Mouse (Mus musculus): ENCODE measurements around the gene Cep162. TPM values are rescaled to one million over a fixed set of nuclear protein-coding genes. Genes with fewer than 3 reads are reported as not detected.
A peak's percentile ranks its signal among the peaks of the same experiment; 100 is the strongest.

Gene Cep162
- polyA plus RNA-seq, 1 experiment from 2014 or later, result 13.7 TPM

DNA sequence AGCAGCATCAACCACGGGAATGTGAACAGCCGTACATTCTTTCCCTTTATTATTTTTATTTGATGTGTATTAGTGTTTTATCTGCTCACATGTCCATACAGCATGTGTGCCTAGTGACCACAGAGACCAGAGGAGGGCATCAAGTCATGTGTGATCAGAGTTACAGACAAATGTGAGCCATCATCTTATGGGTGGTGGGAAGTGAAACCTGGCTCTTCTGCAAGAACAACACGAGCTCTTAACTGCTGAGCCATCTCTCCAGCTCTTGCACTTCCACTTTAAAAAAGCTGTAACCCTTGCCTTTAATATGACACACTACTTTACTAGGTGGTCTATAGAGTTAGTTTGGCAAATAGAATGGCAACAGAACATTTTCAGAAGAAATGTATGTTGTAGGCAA, 83.8 kb downstream of the Cep162 start:
- no peak overlapping the region for H3K4me3 ChIP-seq (ENCODE audit: low read depth, low read length)
- DNase-seq (ENCODE audit: low spot score) (no peak), ATAC-seq (ENCODE audit: low FRiP score) (no peak)
- 91% methylated on average over 3 of the region's 3 CpGs for WGBS
- no peak overlapping the region for H3K9ac ChIP-seq (ENCODE audit: low read depth, low read length)
- no peaks in the 10 kb centered on the region for H3K4me1 ChIP-seq (replicated peaks; ENCODE audit: control insufficient read depth, insufficient read depth, low read length)
- H3K27me3 ChIP-seq (ENCODE audit: control insufficient read depth, insufficient read depth, low read length), result no peaks in the 10 kb centered on the region
- H3K36me3 ChIP-seq (ENCODE audit: control insufficient read depth, insufficient read depth, low read length), result no peaks in the 10 kb centered on the region
- no peak overlapping the region for H3K4me2 ChIP-seq (replicated peaks; ENCODE audit: low read depth, low read length)
- no peaks in the 10 kb centered on the region for H3K9me3 ChIP-seq (ENCODE audit: control insufficient read depth, low read length)
- H3K27ac ChIP-seq (ENCODE audit: low read depth, low read length), result no peak overlapping the region

- H3K27me3 ChIP-seq (ENCODE audit: control insufficient read depth, insufficient read depth, low read length), result no peaks in the 10 kb centered on the region
- 85% methylated on average over 3 of the region's 3 CpGs for WGBS
- H3K4me2 ChIP-seq (replicated peaks; ENCODE audit: low read depth, low read length), result no peak overlapping the region
- H3K9me3 ChIP-seq (ENCODE audit: control insufficient read depth, low read length), result no peaks in the 10 kb centered on the region
- no peaks in the 10 kb centered on the region for H3K4me1 ChIP-seq (replicated peaks; ENCODE audit: control insufficient read depth, insufficient read depth, low read length)
- DNase-seq (ENCODE audit: low spot score) (no peak), ATAC-seq (ENCODE audit: low FRiP score) (no peak)
- H3K9ac ChIP-seq (ENCODE audit: low read depth, low read length), result no peak overlapping the region
- H3K27ac ChIP-seq (ENCODE audit: low read depth, low read length), result no peak overlapping the region
- H3K4me3 ChIP-seq (ENCODE audit: low read depth, low read length), result no peak overlapping the region
- no peaks in the 10 kb centered on the region for H3K36me3 ChIP-seq (ENCODE audit: control insufficient read depth, insufficient read depth, low read length)
These were observed 84.4 kb downstream of the Cep162 start for GRCm38 (mm10) chr9:87170891-87171290.

DNA sequence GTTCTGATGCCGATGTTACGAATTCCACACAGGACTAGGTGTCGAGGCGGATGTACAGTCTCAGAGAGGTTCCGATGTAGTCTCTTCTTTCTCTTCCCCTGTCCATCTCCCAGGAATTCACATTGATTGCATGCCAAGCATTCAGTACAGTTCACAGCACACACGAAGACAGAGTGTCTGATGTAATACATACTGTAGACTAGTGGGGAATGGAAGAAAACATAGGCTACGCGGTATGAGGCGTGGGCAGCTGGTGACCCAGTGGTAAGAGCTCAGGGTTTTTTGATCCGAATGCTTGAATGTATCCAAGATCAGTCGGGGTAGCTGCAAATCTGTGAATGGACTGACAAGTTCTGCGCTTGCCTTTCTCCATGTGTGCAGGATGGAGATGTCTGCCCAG, 86.2 kb downstream of the Cep162 start:
- no peak for DNase-seq (ENCODE audit: low spot score)
- H3K4me3 ChIP-seq (ENCODE audit: low read depth, low read length), result no peak overlapping the region
- H3K27me3 ChIP-seq (ENCODE audit: control insufficient read depth, insufficient read depth, low read length), result no peaks in the 10 kb centered on the region
- H3K9me3 ChIP-seq (ENCODE audit: control insufficient read depth, low read length), result no peaks in the 10 kb centered on the region
- no peaks in the 10 kb centered on the region for H3K4me1 ChIP-seq (replicated peaks; ENCODE audit: control insufficient read depth, insufficient read depth, low read length)
- ATAC-seq (ENCODE audit: low FRiP score), result no peak
- no peak overlapping the region for H3K27ac ChIP-seq (ENCODE audit: low read depth, low read length)
- H3K4me2 ChIP-seq (replicated peaks; ENCODE audit: low read depth, low read length), result no peak overlapping the region
- H3K36me3 ChIP-seq (ENCODE audit: control insufficient read depth, insufficient read depth, low read length), result no peaks in the 10 kb centered on the region
- H3K9ac ChIP-seq (ENCODE audit: low read depth, low read length), result no peak overlapping the region
- 94% methylated on average over 12 of the region's 12 CpGs for WGBS

- Histone ChIP-seq H3K27ac (ENCODE audit: low read depth, low read length) (no peak overlapping the region), H3K4me3 (ENCODE audit: low read depth, low read length) (no peak overlapping the region), H3K36me3 (ENCODE audit: control insufficient read depth, insufficient read depth, low read length) (no peaks in the 10 kb centered on the region), H3K4me2 (replicated peaks; ENCODE audit: low read depth, low read length) (no peak overlapping the region), H3K9ac (ENCODE audit: low read depth, low read length) (no peak overlapping the region), H3K9me3 (ENCODE audit: control insufficient read depth, low read length) (no peaks in the 10 kb centered on the region), H3K27me3 (ENCODE audit: control insufficient read depth, insufficient read depth, low read length) (no peaks in the 10 kb centered on the region), H3K4me1 (replicated peaks; ENCODE audit: control insufficient read depth, insufficient read depth, low read length) (no peaks in the 10 kb centered on the region)
- no peak for DNase-seq (ENCODE audit: low spot score)
- ATAC-seq (ENCODE audit: low FRiP score), result no peak
- 68% methylated on average over 3 of the region's 3 CpGs for WGBS
These were observed 87.3 kb downstream of the Cep162 start for GRCm38 (mm10) chr9:87168051-87168450.

- Histone ChIP-seq H3K9me3 (ENCODE audit: control insufficient read depth, low read length) (no peaks in the 10 kb centered on the region), H3K4me3 (ENCODE audit: low read depth, low read length) (no peak overlapping the region), H3K9ac (ENCODE audit: low read depth, low read length) (no peak overlapping the region), H3K27me3 (ENCODE audit: control insufficient read depth, insufficient read depth, low read length) (no peaks in the 10 kb centered on the region), H3K4me1 (replicated peaks; ENCODE audit: control insufficient read depth, insufficient read depth, low read length) (no peaks in the 10 kb centered on the region), H3K36me3 (ENCODE audit: control insufficient read depth, insufficient read depth, low read length) (no peaks in the 10 kb centered on the region), H3K27ac (ENCODE audit: low read depth, low read length) (no peak overlapping the region), H3K4me2 (replicated peaks; ENCODE audit: low read depth, low read length) (no peak overlapping the region)
- ATAC-seq (ENCODE audit: low FRiP score) (peak; percentile 50; the same call in 1 of the 2 replicates), DNase-seq (ENCODE audit: low spot score) (no peak)
- 74% methylated on average over 9 of the region's 9 CpGs for WGBS
These were observed 88.1 kb downstream of the Cep162 start for GRCm38 (mm10) chr9:87167001-87167830.

DNA sequence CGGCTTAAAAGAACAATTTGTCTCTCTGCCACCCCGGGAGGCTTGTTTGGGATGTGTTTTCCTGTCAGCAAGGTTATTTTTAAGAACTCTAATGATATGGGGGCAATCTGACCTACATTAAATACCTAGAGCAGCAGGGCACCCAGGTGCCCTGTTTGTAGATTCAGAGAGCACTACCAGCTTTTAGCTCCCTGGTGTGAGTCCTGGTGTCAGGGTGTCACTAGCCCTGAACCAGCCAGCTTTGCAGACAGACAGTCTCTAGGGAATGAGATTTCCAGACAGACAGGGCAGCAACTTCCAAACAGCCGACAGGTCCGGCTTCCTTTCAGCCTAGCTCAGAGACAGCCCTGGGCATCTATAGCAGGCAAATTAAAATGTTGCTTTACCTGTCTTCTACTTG, 92.8 kb downstream of the Cep162 start:
- WGBS, result 80% methylated on average over 4 of the region's 4 CpGs

GRCm38 (mm10) chr9:87152641-87153325, 102.6 kb downstream of the Cep162 start:
- ATAC-seq (ENCODE audit: low FRiP score) (no peak), DNase-seq (ENCODE audit: low spot score) (no peak)
- H3K4me1 ChIP-seq (replicated peaks; ENCODE audit: control insufficient read depth, insufficient read depth, low read length), result no peaks in the 10 kb centered on the region
- no peak overlapping the region for H3K9ac ChIP-seq (ENCODE audit: low read depth, low read length)
- H3K36me3 ChIP-seq (ENCODE audit: control insufficient read depth, insufficient read depth, low read length), result no peaks in the 10 kb centered on the region
- H3K4me2 ChIP-seq (replicated peaks; ENCODE audit: low read depth, low read length), result no peak overlapping the region
- H3K4me3 ChIP-seq (ENCODE audit: low read depth, low read length), result no peak overlapping the region
- H3K27me3 ChIP-seq (ENCODE audit: control insufficient read depth, insufficient read depth, low read length), result no peaks in the 10 kb centered on the region
- no peak overlapping the region for H3K27ac ChIP-seq (ENCODE audit: low read depth, low read length)
- 95% methylated on average over 1 of the region's 1 CpGs for WGBS
- no peaks in the 10 kb centered on the region for H3K9me3 ChIP-seq (ENCODE audit: control insufficient read depth, low read length)

More for the DNA sequence above, 92.8 kb downstream of the Cep162 start:
- Histone ChIP-seq H3K4me2 (replicated peaks; ENCODE audit: low read depth, low read length) (no peak overlapping the region), H3K9me3 (ENCODE audit: control insufficient read depth, low read length) (no peaks in the 10 kb centered on the region), H3K27me3 (ENCODE audit: control insufficient read depth, insufficient read depth, low read length) (no peaks in the 10 kb centered on the region), H3K27ac (ENCODE audit: low read depth, low read length) (no peak overlapping the region), H3K4me3 (ENCODE audit: low read depth, low read length) (no peak overlapping the region), H3K9ac (ENCODE audit: low read depth, low read length) (no peak overlapping the region), H3K36me3 (ENCODE audit: control insufficient read depth, insufficient read depth, low read length) (no peaks in the 10 kb centered on the region), H3K4me1 (replicated peaks; ENCODE audit: control insufficient read depth, insufficient read depth, low read length) (no peaks in the 10 kb centered on the region)
- ATAC-seq (ENCODE audit: low FRiP score) (no peak), DNase-seq (ENCODE audit: low spot score) (no peak)

GRCm38 (mm10) chr9:87147927-87148326, 107.4 kb downstream of the Cep162 start:
- no peak for ATAC-seq (ENCODE audit: low FRiP score)
- H3K4me2 ChIP-seq (replicated peaks; ENCODE audit: low read depth, low read length), result no peak overlapping the region
- no peak overlapping the region for H3K4me3 ChIP-seq (ENCODE audit: low read depth, low read length)
- no peak overlapping the region for H3K27ac ChIP-seq (ENCODE audit: low read depth, low read length)
- peaks cover 21% of the 10 kb centered on the region for H3K27me3 ChIP-seq (ENCODE audit: control insufficient read depth, insufficient read depth, low read length)
- WGBS, result 77% methylated on average over 2 of the region's 2 CpGs
- no peak overlapping the region for H3K9ac ChIP-seq (ENCODE audit: low read depth, low read length)
- H3K4me1 ChIP-seq (replicated peaks; ENCODE audit: control insufficient read depth, insufficient read depth, low read length), result no peaks in the 10 kb centered on the region
- no peaks in the 10 kb centered on the region for H3K36me3 ChIP-seq (ENCODE audit: control insufficient read depth, insufficient read depth, low read length)
- no peak for DNase-seq (ENCODE audit: low spot score)
- H3K9me3 ChIP-seq (ENCODE audit: control insufficient read depth, low read length), result no peaks in the 10 kb centered on the region

- Histone ChIP-seq H3K4me3 (ENCODE audit: low read depth, low read length) (no peak overlapping the region), H3K9me3 (ENCODE audit: control insufficient read depth, low read length) (no peaks in the 10 kb centered on the region), H3K4me2 (replicated peaks; ENCODE audit: low read depth, low read length) (no peak overlapping the region), H3K4me1 (replicated peaks; ENCODE audit: control insufficient read depth, insufficient read depth, low read length) (no peaks in the 10 kb centered on the region), H3K27me3 (ENCODE audit: control insufficient read depth, insufficient read depth, low read length) (peaks cover 21% of the 10 kb centered on the region), H3K36me3 (ENCODE audit: control insufficient read depth, insufficient read depth, low read length) (no peaks in the 10 kb centered on the region), H3K9ac (ENCODE audit: low read depth, low read length) (no peak overlapping the region), H3K27ac (ENCODE audit: low read depth, low read length) (no peak overlapping the region)
- 85% methylated on average over 4 of the region's 4 CpGs for WGBS
- no peak for ATAC-seq (ENCODE audit: low FRiP score)
- no peak for DNase-seq (ENCODE audit: low spot score)
These were observed 108.9 kb downstream of the Cep162 start for GRCm38 (mm10) chr9:87146400-87146799.
